Mouse (Mus musculus) embryonic facial prominence, embryonic 14.5 days (tissue): ENCODE measurements around the gene Gpr132. TPM values are rescaled to one million over a fixed set of nuclear protein-coding genes. Genes with fewer than 3 reads are reported as not detected.
"Not testable (repeated sequence)": the region's sequence is repeated elsewhere in the genome, so short reads cannot be mapped to it uniquely, and the experiment has no call there.

Experiments used
- ATAC-seq: fragments of 200-750 bp; cut with Nextera tagmentation; 2 replicates; pipeline ENCODE4 v1.8.0; 2017; ENCODE audit warnings: low read depth, moderate number of reproducible peaks, moderate TSS enrichment
- DNase-seq: peaks from one replicate; pipeline ENCODE4 v3.0.0-alpha.2; 2015; ENCODE audit warnings: low spot score
- H3K27ac ChIP-seq: fragments of 300-500 bp; sonication (generic); replicated peaks from 2 replicates; pipeline ENCODE4 v1.5.1; 2014; ENCODE audit warnings: low read depth, mild to moderate bottlenecking, low read length, moderate library complexity
- H3K27me3 ChIP-seq: fragments of 300-500 bp; sonication (generic); replicated peaks from 2 replicates; pipeline ENCODE4 v1.6.1; 2014; ENCODE audit warnings: low read length; ENCODE audit not compliant: control insufficient read depth, insufficient read depth
- H3K36me3 ChIP-seq: fragments of 300-500 bp; sonication (generic); 2 replicates; pipeline ENCODE4 v1.6.1; 2014; ENCODE audit warnings: low read length, mixed read lengths; ENCODE audit not compliant: control insufficient read depth, insufficient read depth
- H3K4me1 ChIP-seq: fragments of 300-500 bp; sonication (generic); 2 replicates; pipeline ENCODE4 v1.6.1; 2014; ENCODE audit warnings: antibody characterized with exemption, low read length; ENCODE audit not compliant: control insufficient read depth, insufficient read depth
- H3K4me2 ChIP-seq: fragments of 300-500 bp; sonication (generic); 2 replicates; pipeline ENCODE4 v1.6.1; 2014; ENCODE audit warnings: low read depth, mild to moderate bottlenecking, low read length, moderate library complexity, mixed read lengths
- H3K4me3 ChIP-seq: fragments of 300-500 bp; sonication (generic); 2 replicates; pipeline ENCODE4 v1.5.1; 2014; ENCODE audit warnings: low read depth, mild to moderate bottlenecking, low read length
- H3K9ac ChIP-seq: fragments of 300-500 bp; sonication (generic); 2 replicates; pipeline ENCODE4 v1.6.1; 2014; ENCODE audit warnings: low read depth, mild to moderate bottlenecking, low read length, moderate library complexity, mixed read lengths
- H3K9me3 ChIP-seq: fragments of 300-500 bp; sonication (generic); 2 replicates; pipeline ENCODE4 v1.6.1; 2016; ENCODE audit warnings: low read length; ENCODE audit not compliant: control insufficient read depth
- WGBS: fragments of 180-500 bp; shearing (Covaris S2); extraction: QIAGEN DNeasy Blood & Tissue Kit; methylation state at CpG from one replicate; pipeline ENCODE4 v1.1.7; 2014; 5-methylcytosine and 5-hydroxymethylcytosine counted together
- polyA plus RNA-seq: library from polyadenylated mRNA; unstranded; fragments of >200 nt; fragmentation: Nextera tagmentation; extraction: Ambion mirVana; gene quantifications from 2 replicates; pipeline ENCODE4 v1.2.1, GENCODE M21; 2014

The Gpr132 gene
- polyA plus RNA-seq, 1 experiment from 2014 or later: 0.54 TPM

- DNase-seq: no peak
- Histone ChIP-seq H3K4me3 (no peak overlapping the region), H3K9me3 (no peaks in the 10 kb centered on the region), H3K36me3 (no peaks in the 10 kb centered on the region), H3K27me3 (no peaks in the 10 kb centered on the region), H3K9ac (no peak overlapping the region), H3K27ac (no peak overlapping the region), H3K4me1 (no peaks in the 10 kb centered on the region), H3K4me2 (no peak overlapping the region)
- WGBS: 37% methylated on average over 7 of the region's 8 CpGs
- ATAC-seq: no peak
Measured at GRCm38 (mm10) chr12:112851116-112851515, 16.9 kb downstream of the Gpr132 start.

GRCm38 (mm10) chr12:112850344-112850743 lies 17.7 kb downstream of the Gpr132 start:
- ATAC-seq (no peak), DNase-seq (no peak)
- Histone ChIP-seq H3K9me3 (no peaks in the 10 kb centered on the region), H3K4me1 (no peaks in the 10 kb centered on the region), H3K36me3 (no peaks in the 10 kb centered on the region), H3K27me3 (no peaks in the 10 kb centered on the region), H3K4me2 (no peak overlapping the region), H3K9ac (no peak overlapping the region), H3K4me3 (no peak overlapping the region), H3K27ac (no peak overlapping the region)
- 77% methylated on average over 9 of the region's 9 CpGs for WGBS

- Histone ChIP-seq H3K9me3 (no peaks in the 10 kb centered on the region), H3K4me3 (no peak overlapping the region), H3K4me2 (no peak overlapping the region), H3K27me3 (no peaks in the 10 kb centered on the region), H3K9ac (no peak overlapping the region), H3K4me1 (no peaks in the 10 kb centered on the region), H3K27ac (no peak overlapping the region), H3K36me3 (no peaks in the 10 kb centered on the region)
- DNase-seq (no peak), ATAC-seq (no peak)
- 73% methylated on average over 11 of the region's 11 CpGs for WGBS
Measured at GRCm38 (mm10) chr12:112849235-112850022, 18.6 kb downstream of the Gpr132 start.

- 95% methylated on average over 2 of the region's 2 CpGs for WGBS
- no peak for ATAC-seq
- no peaks in the 10 kb centered on the region for H3K36me3 ChIP-seq
- no peak overlapping the region for H3K27ac ChIP-seq
- no peaks in the 10 kb centered on the region for H3K9me3 ChIP-seq
- DNase-seq: no peak
- no peak overlapping the region for H3K9ac ChIP-seq
- H3K4me1 ChIP-seq: no peaks in the 10 kb centered on the region
- no peaks in the 10 kb centered on the region for H3K27me3 ChIP-seq
- no peak overlapping the region for H3K4me2 ChIP-seq
- no peak overlapping the region for H3K4me3 ChIP-seq
Measured at GRCm38 (mm10) chr12:112847880-112848279, 20.1 kb downstream of the Gpr132 start.

- Histone ChIP-seq H3K4me1 (no peaks in the 10 kb centered on the region), H3K36me3 (no peaks in the 10 kb centered on the region), H3K9ac (no peak overlapping the region), H3K27ac (no peak overlapping the region), H3K27me3 (no peaks in the 10 kb centered on the region), H3K4me2 (no peak overlapping the region), H3K9me3 (no peaks in the 10 kb centered on the region), H3K4me3 (no peak overlapping the region)
- ATAC-seq: peak; percentile 85; the same call in 1 of the 2 replicates
- DNase-seq: peak; percentile 82
- 20% methylated on average over 3 of the region's 3 CpGs for WGBS
Measured at GRCm38 (mm10) chr12:112843803-112844202, 24.2 kb downstream of the Gpr132 start.

- H3K4me1 ChIP-seq, H3K9ac ChIP-seq, DNase-seq, H3K4me3 ChIP-seq, H3K27ac ChIP-seq, ATAC-seq, H3K9me3 ChIP-seq, H3K4me2 ChIP-seq, H3K27me3 ChIP-seq, H3K36me3 ChIP-seq: not testable (repeated sequence)
- 56% methylated on average over 2 of the region's 2 CpGs for WGBS
Measured at GRCm38 (mm10) chr12:112842128-112842527, 25.9 kb downstream of the Gpr132 start.

- H3K9ac ChIP-seq, H3K4me2 ChIP-seq, H3K9me3 ChIP-seq, H3K4me1 ChIP-seq, H3K27me3 ChIP-seq, H3K4me3 ChIP-seq, H3K36me3 ChIP-seq, ATAC-seq, DNase-seq, H3K27ac ChIP-seq: not testable (repeated sequence)
- WGBS: 67% methylated on average over 4 of the region's 4 CpGs
Measured at GRCm38 (mm10) chr12:112841338-112841892, 26.6 kb downstream of the Gpr132 start.

GRCm38 (mm10) chr12:112840209-112841086 lies 27.6 kb downstream of the Gpr132 start:
- no peak for ATAC-seq
- Histone ChIP-seq H3K36me3 (no peaks in the 10 kb centered on the region), H3K4me1 (no peaks in the 10 kb centered on the region), H3K9me3 (no peaks in the 10 kb centered on the region), H3K27ac (no peak overlapping the region), H3K27me3 (no peaks in the 10 kb centered on the region), H3K9ac (no peak overlapping the region), H3K4me2 (no peak overlapping the region), H3K4me3 (no peak overlapping the region)
- 76% methylated on average over 25 of the region's 25 CpGs for WGBS
- no peak for DNase-seq
